Mouse (Mus musculus): ENCODE measurements around the gene Rapsn. TPM values are rescaled to one million over a fixed set of nuclear protein-coding genes. Genes with fewer than 3 reads are reported as not detected.

Rapsn gene
- polyA plus RNA-seq, 1 experiment, result 1.5 TPM

DNA sequence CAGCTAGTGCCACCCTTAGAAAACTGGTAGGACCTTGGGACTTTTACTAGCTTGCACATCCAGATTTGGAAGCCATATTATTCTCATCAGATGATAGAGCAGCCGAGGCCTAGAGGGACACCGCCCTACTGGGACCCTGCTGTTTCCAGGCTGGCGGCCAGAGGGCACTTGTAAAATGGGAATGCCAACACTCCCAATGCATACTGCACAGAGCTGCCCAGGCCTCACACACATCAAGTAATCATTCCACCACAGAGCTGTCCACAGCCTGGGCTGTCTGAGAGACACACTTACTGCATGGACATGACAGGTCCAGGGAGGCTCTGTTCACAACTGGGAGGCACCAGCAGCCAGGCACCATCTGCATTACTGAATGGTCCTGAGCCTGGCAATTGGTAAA is 31.0 kb downstream of the Rapsn start:
- WGBS, result 12% methylated on average over 3 of the region's 3 CpGs

GRCm38 (mm10) chr2:91068162-91068871 is 32.9 kb downstream of the Rapsn start:
- no peak overlapping the region for H3K27ac ChIP-seq (ENCODE audit: insufficient read depth, low read length)
- 49% methylated on average over 13 of the region's 13 CpGs for WGBS
- H3K4me1 ChIP-seq (ENCODE audit: control insufficient read depth, insufficient read depth, low read length), result peaks cover 20% of the 10 kb centered on the region
- H3K4me3 ChIP-seq (replicated peaks; ENCODE audit: insufficient read depth, low read depth, low read length), result peak overlapping the region; percentile 91
- TF ChIP-seq POLR2A (IDR thresholded peaks at IDR 0.05; ENCODE audit: borderline replicate concordance, insufficient read depth, low read length) (no peak), CTCF (IDR thresholded peaks at IDR 0.05; ENCODE audit: borderline replicate concordance, insufficient read depth, low read depth, low read length) (no peak)
- no peak for DNase-seq
- no peaks in the 10 kb centered on the region for H3K27me3 ChIP-seq (ENCODE audit: control insufficient read depth, insufficient read depth, low read length)

More for the DNA sequence above, 31.0 kb downstream of the Rapsn start:
- peak; percentile 49 to 61 for DNase-seq
- Histone ChIP-seq H3K27ac (ENCODE audit: insufficient read depth, low read length) (no peak overlapping the region), H3K4me1 (ENCODE audit: control insufficient read depth, insufficient read depth, low read length) (peaks cover 20% of the 10 kb centered on the region), H3K4me3 (replicated peaks; ENCODE audit: insufficient read depth, low read depth, low read length) (no peak overlapping the region), H3K27me3 (ENCODE audit: control insufficient read depth, insufficient read depth, low read length) (no peaks in the 10 kb centered on the region)
- TF ChIP-seq POLR2A (IDR thresholded peaks at IDR 0.05; ENCODE audit: borderline replicate concordance, insufficient read depth, low read length) (no peak), CTCF (IDR thresholded peaks at IDR 0.05; ENCODE audit: borderline replicate concordance, insufficient read depth, low read depth, low read length) (no peak)

DNA sequence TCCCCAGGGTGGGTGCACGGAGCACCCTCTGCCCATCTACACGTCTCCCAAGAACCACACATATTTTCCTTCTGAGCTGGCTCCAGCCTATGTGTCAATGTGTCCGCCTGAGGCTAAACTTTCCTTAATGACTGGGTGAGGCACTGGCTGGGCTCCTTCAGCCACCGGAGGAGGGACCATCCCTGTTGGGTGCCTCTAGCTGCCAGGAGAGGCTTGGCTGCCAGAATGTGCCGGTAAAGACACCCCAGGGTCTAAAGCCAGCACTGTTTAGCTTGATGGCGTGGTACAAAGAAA is 33.4 kb downstream of the Rapsn start:
- no peaks in the 10 kb centered on the region for H3K27me3 ChIP-seq (ENCODE audit: control insufficient read depth, insufficient read depth, low read length)
- WGBS, result 16% methylated on average over 6 of the region's 6 CpGs
- H3K27ac ChIP-seq (ENCODE audit: insufficient read depth, low read length), result no peak overlapping the region

DNA sequence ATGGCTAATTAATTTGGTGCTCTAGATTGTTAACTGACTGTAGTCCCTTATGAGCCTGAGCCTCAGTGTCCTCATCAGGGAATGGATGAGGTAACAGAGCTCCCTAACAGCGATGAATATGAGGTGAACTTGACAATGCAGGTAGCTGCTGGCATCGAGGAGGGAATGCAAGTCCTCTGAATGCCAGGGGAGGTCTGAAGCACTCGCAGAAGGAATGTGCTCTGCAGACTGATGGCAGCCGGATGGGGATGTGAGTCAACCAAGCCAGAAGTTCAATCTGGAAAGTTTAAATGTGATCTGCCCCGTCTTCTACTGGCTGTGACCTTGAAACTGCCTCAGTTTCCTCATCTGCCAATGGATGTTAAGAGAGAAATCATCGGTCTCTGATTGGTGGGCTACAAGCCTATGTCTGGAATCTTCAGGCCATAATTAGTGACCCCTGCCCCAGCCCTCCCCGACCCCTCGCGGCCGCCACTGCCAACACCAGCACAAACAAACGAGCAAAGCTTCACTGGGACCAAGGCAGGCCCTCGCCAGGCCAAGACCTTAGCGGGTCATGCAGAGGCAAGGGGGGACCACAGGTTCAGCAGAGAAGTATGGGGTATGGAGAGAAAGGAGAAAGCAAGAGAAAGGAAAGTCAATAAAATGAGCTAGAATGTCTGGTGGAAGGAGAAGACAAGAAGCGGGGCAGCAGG is 34.0 kb downstream of the Rapsn start:
- 5% methylated on average over 14 of the region's 14 CpGs for WGBS
- Histone ChIP-seq H3K27me3 (ENCODE audit: control insufficient read depth, insufficient read depth, low read length) (no peaks in the 10 kb centered on the region), H3K4me1 (ENCODE audit: control insufficient read depth, insufficient read depth, low read length) (peaks cover 20% of the 10 kb centered on the region), H3K27ac (ENCODE audit: insufficient read depth, low read length) (peak overlapping the region; percentile 63; the same call in 1 of the 2 replicates), H3K4me3 (replicated peaks; ENCODE audit: insufficient read depth, low read depth, low read length) (peak overlapping the region; percentile 91)
- DNase-seq, result peak in 1 of 2 experiments; percentile 38
- no peak for TF ChIP-seq POLR2A (IDR thresholded peaks at IDR 0.05; ENCODE audit: borderline replicate concordance, insufficient read depth, low read length)
- no peak for TF ChIP-seq CTCF (IDR thresholded peaks at IDR 0.05; ENCODE audit: borderline replicate concordance, insufficient read depth, low read depth, low read length)

More for the DNA sequence above, 33.4 kb downstream of the Rapsn start:
- TF ChIP-seq CTCF (IDR thresholded peaks at IDR 0.05; ENCODE audit: borderline replicate concordance, insufficient read depth, low read depth, low read length) (no peak), POLR2A (IDR thresholded peaks at IDR 0.05; ENCODE audit: borderline replicate concordance, insufficient read depth, low read length) (no peak)
- H3K4me3 ChIP-seq (replicated peaks; ENCODE audit: insufficient read depth, low read depth, low read length), result peak overlapping the region; percentile 91
- H3K4me1 ChIP-seq (ENCODE audit: control insufficient read depth, insufficient read depth, low read length), result peaks cover 20% of the 10 kb centered on the region
- DNase-seq, result peak in 1 of 2 experiments; percentile 37

GRCm38 (mm10) chr2:91070076-91070800 is 34.8 kb downstream of the Rapsn start, which contains the start of gene Slc39a13:
Gene Slc39a13 (minus strand): TSS chr2:91070417.
- Histone ChIP-seq H3K4me1 (ENCODE audit: control insufficient read depth, insufficient read depth, low read length) (peaks cover 20% of the 10 kb centered on the region), H3K27me3 (ENCODE audit: control insufficient read depth, insufficient read depth, low read length) (no peaks in the 10 kb centered on the region), H3K27ac (ENCODE audit: insufficient read depth, low read length) (peak within 1 kb of the TSS; percentile 63; the same call in 1 of the 2 replicates), H3K4me3 (replicated peaks; ENCODE audit: insufficient read depth, low read depth, low read length) (peak within 1 kb of the TSS; percentile 91)
- WGBS, result 1% methylated on average over 66 of the region's 69 CpGs
- TF ChIP-seq POLR2A (IDR thresholded peaks at IDR 0.05; ENCODE audit: borderline replicate concordance, insufficient read depth, low read length) (peak; percentile 58; the same call in 1 of the 2 replicates), CTCF (IDR thresholded peaks at IDR 0.05; ENCODE audit: borderline replicate concordance, insufficient read depth, low read depth, low read length) (peak; percentile 88)
- DNase-seq, result peak; percentile 90 to 96

- DNase-seq, result peak in 1 of 2 experiments; percentile 26
- 79% methylated on average over 10 of the region's 10 CpGs for WGBS
- Histone ChIP-seq H3K4me3 (replicated peaks; ENCODE audit: insufficient read depth, low read depth, low read length) (peak overlapping the region; percentile 41), H3K27me3 (ENCODE audit: control insufficient read depth, insufficient read depth, low read length) (no peaks in the 10 kb centered on the region), H3K27ac (ENCODE audit: insufficient read depth, low read length) (peak overlapping the region; percentile 16; the same call in 1 of the 2 replicates), H3K4me1 (ENCODE audit: control insufficient read depth, insufficient read depth, low read length) (peaks cover 20% of the 10 kb centered on the region)
- TF ChIP-seq CTCF (IDR thresholded peaks at IDR 0.05; ENCODE audit: borderline replicate concordance, insufficient read depth, low read depth, low read length) (no peak), POLR2A (IDR thresholded peaks at IDR 0.05; ENCODE audit: borderline replicate concordance, insufficient read depth, low read length) (no peak)
Measured at GRCm38 (mm10) chr2:91071059-91071458, 35.6 kb downstream of the Rapsn start.

- H3K4me3 ChIP-seq (replicated peaks; ENCODE audit: insufficient read depth, low read depth, low read length), result no peak overlapping the region
- TF ChIP-seq POLR2A (IDR thresholded peaks at IDR 0.05; ENCODE audit: borderline replicate concordance, insufficient read depth, low read length) (no peak), CTCF (IDR thresholded peaks at IDR 0.05; ENCODE audit: borderline replicate concordance, insufficient read depth, low read depth, low read length) (no peak)
- peaks cover 12% of the 10 kb centered on the region for H3K4me1 ChIP-seq (ENCODE audit: control insufficient read depth, insufficient read depth, low read length)
- no peaks in the 10 kb centered on the region for H3K27me3 ChIP-seq (ENCODE audit: control insufficient read depth, insufficient read depth, low read length)
- DNase-seq, result no peak
- 36% methylated on average over 1 of the region's 1 CpGs for WGBS
- H3K27ac ChIP-seq (ENCODE audit: insufficient read depth, low read length), result no peak overlapping the region
Measured at GRCm38 (mm10) chr2:91072092-91072491, 36.7 kb downstream of the Rapsn start.
